Mouse (Mus musculus) heart, embryonic 15.5 days (tissue): ENCODE data around the gene Nptx2. TPM values are rescaled to one million over a fixed set of nuclear protein-coding genes. Genes with fewer than 3 reads are reported as not detected.

Experiments used
- ATAC-seq: fragments of 200-750 bp; cut with Nextera tagmentation; replicated peaks from 2 replicates; pipeline ENCODE4 v1.8.0; 2017; ENCODE audit warnings: low read depth, moderate TSS enrichment; ENCODE audit not compliant: insufficient number of reproducible peaks, insufficient read depth, low FRiP score
- H3K27ac ChIP-seq: fragments of 300-500 bp; sonication (generic); 2 replicates; pipeline ENCODE4 v1.5.1; 2015; ENCODE audit warnings: mild to moderate bottlenecking, inconsistent platforms
- H3K27me3 ChIP-seq: fragments of 300-500 bp; sonication (generic); 2 replicates; pipeline ENCODE4 v1.6.1; 2015; ENCODE audit warnings: inconsistent platforms
- H3K36me3 ChIP-seq: fragments of 300-500 bp; sonication (generic); 2 replicates; pipeline ENCODE4 v1.6.1; 2015; ENCODE audit warnings: mild to moderate bottlenecking, inconsistent platforms
- H3K4me1 ChIP-seq: fragments of 300-500 bp; sonication (generic); replicated peaks from 2 replicates; pipeline ENCODE4 v1.6.1; 2015; ENCODE audit warnings: inconsistent platforms
- H3K4me2 ChIP-seq: fragments of 300-500 bp; sonication (generic); 2 replicates; pipeline ENCODE4 v1.6.1; 2015; ENCODE audit warnings: inconsistent platforms, mild to moderate bottlenecking, moderate library complexity
- H3K4me3 ChIP-seq: fragments of 300-500 bp; sonication (generic); 2 replicates; pipeline ENCODE4 v1.5.1; 2015; ENCODE audit warnings: mild to moderate bottlenecking, inconsistent platforms
- H3K9ac ChIP-seq: fragments of 300-500 bp; sonication (generic); 2 replicates; pipeline ENCODE4 v1.6.1; 2015; ENCODE audit warnings: mild to moderate bottlenecking, inconsistent platforms
- H3K9me3 ChIP-seq: fragments of 300-500 bp; sonication (generic); replicated peaks from 2 replicates; pipeline ENCODE4 v1.6.1; 2016; ENCODE audit warnings: inconsistent platforms
- WGBS: fragments of 180-500 bp; shearing (Covaris S2); methylation state at CpG from one replicate; pipeline ENCODE4 v1.1.7; 2015; ENCODE audit warnings: mixed read lengths; 5-methylcytosine and 5-hydroxymethylcytosine counted together
- polyA plus RNA-seq: library from polyadenylated mRNA; unstranded; fragments of >200 nt; fragmentation: Nextera tagmentation; extraction: Ambion mirVana; gene quantifications from 2 replicates; pipeline ENCODE4 v1.2.1, GENCODE M21; 2015

Nptx2 gene
- polyA plus RNA-seq, 1 experiment from 2014 or later: 0.06 TPM

GRCm38 (mm10) chr5:144529123-144529522 lies 16.6 kb upstream of the Nptx2 start:
- no peaks in the 10 kb centered on the region for H3K27me3 ChIP-seq
- H3K27ac ChIP-seq: no peak overlapping the region
- H3K9ac ChIP-seq: no peak overlapping the region
- no peaks in the 10 kb centered on the region for H3K9me3 ChIP-seq
- no peaks in the 10 kb centered on the region for H3K36me3 ChIP-seq
- WGBS: 93% methylated on average over 11 of the region's 11 CpGs
- no peak overlapping the region for H3K4me2 ChIP-seq
- no peaks in the 10 kb centered on the region for H3K4me1 ChIP-seq
- no peak overlapping the region for H3K4me3 ChIP-seq
- ATAC-seq: no peak

DNA sequence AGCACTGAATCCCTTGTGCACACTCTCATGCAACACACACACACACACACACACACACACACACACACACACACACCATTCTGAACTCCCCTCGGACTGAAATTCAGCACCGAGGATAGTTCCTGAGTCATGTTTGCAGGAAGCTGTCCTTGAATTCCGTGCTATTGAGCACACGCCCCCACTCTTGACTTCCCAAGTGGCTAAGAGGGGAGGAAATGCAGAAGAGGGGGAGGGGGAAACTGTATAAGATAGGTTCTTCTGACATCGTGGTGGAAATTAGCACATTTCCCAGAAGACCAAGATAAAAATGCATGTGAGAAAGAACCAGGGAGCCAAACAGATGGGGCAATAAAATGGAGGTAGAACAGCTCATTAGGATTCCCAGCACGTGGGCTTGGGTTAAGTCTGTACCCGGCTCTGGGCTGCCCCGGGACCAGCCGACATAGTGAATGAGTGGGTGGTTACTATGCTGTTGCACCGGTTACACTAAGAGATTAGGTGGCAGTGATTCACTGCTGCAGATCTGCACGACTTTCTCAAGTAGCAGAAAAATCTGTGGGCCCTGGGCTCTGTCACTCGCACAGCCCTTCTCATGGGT lies 2.9 kb upstream of the Nptx2 start:
- ATAC-seq: no peak
- H3K4me2 ChIP-seq: no peak overlapping the region
- H3K4me3 ChIP-seq: no peak overlapping the region
- no peaks in the 10 kb centered on the region for H3K9me3 ChIP-seq
- H3K27ac ChIP-seq: no peak overlapping the region
- H3K27me3 ChIP-seq: peaks cover 54% of the 10 kb centered on the region
- no peak overlapping the region for H3K9ac ChIP-seq
- H3K4me1 ChIP-seq: peaks cover 12% of the 10 kb centered on the region
- no peaks in the 10 kb centered on the region for H3K36me3 ChIP-seq
- WGBS: 16% methylated on average over 12 of the region's 12 CpGs

DNA sequence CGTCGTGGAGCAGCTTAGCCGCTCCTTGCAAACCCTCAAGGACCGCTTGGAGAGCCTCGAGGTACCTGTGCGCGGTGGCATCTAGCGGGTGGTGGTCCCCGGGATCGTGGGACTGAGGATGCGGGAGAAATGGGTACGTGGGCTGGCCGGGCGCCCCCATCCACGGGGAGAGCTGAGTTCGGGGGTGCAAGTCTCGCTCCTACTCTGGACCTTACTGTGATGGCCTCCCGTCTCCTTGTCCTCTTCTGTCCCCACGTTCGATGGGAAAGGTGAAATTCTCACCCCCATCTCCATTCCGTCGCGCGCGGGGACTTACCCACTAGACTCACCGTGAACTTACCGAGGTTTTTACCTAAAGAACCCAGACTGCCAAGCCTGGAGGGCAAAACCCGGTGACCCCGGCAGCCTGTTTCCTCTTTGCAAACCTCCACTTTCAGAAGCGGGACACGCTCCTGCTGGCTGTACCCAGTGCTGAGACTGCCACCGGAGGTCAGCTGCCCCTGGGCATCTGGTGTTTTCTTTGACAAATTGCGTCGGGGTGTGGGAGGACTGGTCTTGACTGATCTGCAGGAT lies 807 bp downstream of the Nptx2 start:
- 4% methylated on average over 34 of the region's 34 CpGs for WGBS
- Histone ChIP-seq H3K4me3 (peak overlapping the region; percentile 42), H3K36me3 (no peaks in the 10 kb centered on the region), H3K4me2 (peak overlapping the region; percentile 66), H3K27ac (no peak overlapping the region), H3K9ac (no peak overlapping the region), H3K27me3 (peaks cover 89% of the 10 kb centered on the region), H3K9me3 (no peaks in the 10 kb centered on the region), H3K4me1 (peaks cover 15% of the 10 kb centered on the region)
- no peak for ATAC-seq

GRCm38 (mm10) chr5:144547333-144547878 lies 1.7 kb downstream of the Nptx2 start:
- Histone ChIP-seq H3K4me2 (no peak overlapping the region), H3K4me1 (peaks cover 15% of the 10 kb centered on the region), H3K27me3 (peaks cover 86% of the 10 kb centered on the region), H3K36me3 (no peaks in the 10 kb centered on the region), H3K27ac (no peak overlapping the region), H3K4me3 (peak overlapping the region; percentile 19; the same call in 1 of the 2 replicates), H3K9ac (no peak overlapping the region), H3K9me3 (no peaks in the 10 kb centered on the region)
- no peak for ATAC-seq
- 17% methylated on average over 9 of the region's 9 CpGs for WGBS

- Histone ChIP-seq H3K9ac (no peak overlapping the region), H3K4me3 (peak overlapping the region; percentile 19; the same call in 1 of the 2 replicates), H3K4me1 (peaks cover 15% of the 10 kb centered on the region), H3K36me3 (no peaks in the 10 kb centered on the region), H3K9me3 (no peaks in the 10 kb centered on the region), H3K27ac (no peak overlapping the region), H3K4me2 (peak overlapping the region; percentile 41), H3K27me3 (peaks cover 79% of the 10 kb centered on the region)
- 8% methylated on average over 21 of the region's 21 CpGs for WGBS
- ATAC-seq: no peak
Measured at GRCm38 (mm10) chr5:144548079-144548631, 2.5 kb downstream of the Nptx2 start.

DNA sequence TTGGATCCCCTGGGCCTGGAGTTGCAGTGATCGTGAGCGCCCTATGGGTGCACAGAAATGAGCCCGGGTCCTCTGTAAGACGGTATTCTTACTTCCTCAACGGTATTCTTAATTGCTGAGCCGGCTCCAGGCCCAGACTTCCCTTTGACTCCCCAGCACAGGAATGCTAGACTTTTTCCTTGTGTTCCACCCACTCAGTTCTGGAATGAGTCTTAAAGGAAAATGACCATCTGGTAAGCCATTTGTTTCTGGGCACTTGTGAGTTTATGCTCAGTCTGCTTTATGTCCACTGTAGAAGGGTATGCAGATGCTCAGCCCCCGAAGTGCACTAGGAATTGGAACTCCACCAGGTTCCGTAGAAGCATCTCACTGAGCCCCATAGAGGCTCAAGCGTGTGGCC lies 4.3 kb downstream of the Nptx2 start:
- Histone ChIP-seq H3K9me3 (no peaks in the 10 kb centered on the region), H3K4me3 (no peak overlapping the region), H3K27ac (no peak overlapping the region), H3K4me2 (no peak overlapping the region), H3K9ac (no peak overlapping the region), H3K36me3 (no peaks in the 10 kb centered on the region), H3K4me1 (peaks cover 15% of the 10 kb centered on the region), H3K27me3 (peaks cover 63% of the 10 kb centered on the region)
- no peak for ATAC-seq
- WGBS: 71% methylated on average over 9 of the region's 9 CpGs

DNA sequence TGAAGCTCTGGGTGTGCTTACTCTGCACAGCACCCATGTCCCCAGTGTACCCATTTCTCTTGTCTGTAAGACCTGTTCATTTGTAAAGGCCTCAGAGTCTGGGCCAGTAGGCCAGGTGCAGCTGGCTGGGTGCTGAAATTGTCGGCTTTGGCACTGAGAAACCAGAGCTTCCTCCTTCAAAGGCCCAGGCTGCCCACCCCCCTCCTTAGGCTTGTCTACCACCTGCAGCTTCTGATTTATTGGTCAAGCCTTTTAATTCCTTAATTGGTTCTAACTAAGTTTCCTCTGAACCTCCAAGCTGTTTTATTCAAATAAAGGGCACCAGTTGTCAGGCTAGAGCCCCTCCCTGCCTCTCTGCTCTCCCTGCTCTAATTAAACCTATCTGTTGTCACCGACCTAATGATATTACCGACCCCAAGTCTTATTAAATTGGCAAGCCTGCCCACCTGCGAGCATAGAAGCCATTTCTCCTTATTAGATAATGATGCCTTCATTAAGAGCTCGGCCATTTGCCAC lies 5.0 kb downstream of the Nptx2 start:
- Histone ChIP-seq H3K4me2 (no peak overlapping the region), H3K4me1 (peaks cover 10% of the 10 kb centered on the region), H3K27me3 (peaks cover 56% of the 10 kb centered on the region), H3K36me3 (no peaks in the 10 kb centered on the region), H3K9ac (no peak overlapping the region), H3K9me3 (no peaks in the 10 kb centered on the region), H3K4me3 (no peak overlapping the region), H3K27ac (no peak overlapping the region)
- no peak for ATAC-seq
- 61% methylated on average over 5 of the region's 5 CpGs for WGBS

DNA sequence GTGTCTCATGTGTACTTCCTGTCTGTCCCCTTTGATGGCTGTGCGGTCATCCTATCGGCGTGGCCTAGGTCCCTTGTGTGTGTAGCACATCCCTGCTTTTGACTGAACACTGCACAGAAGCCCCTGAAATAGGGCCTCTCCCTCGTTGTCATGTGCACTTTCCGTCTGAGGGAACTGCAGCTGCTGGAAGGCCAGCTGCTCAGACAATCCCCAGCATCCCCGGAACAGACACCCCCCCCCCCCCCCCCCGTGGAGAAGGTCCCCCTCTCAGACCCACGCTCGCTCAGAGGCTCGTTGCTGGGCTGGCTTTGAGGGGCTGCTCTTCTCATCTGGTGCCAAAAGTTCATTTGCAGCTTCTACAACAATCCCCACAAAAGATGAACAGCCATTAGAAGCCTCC lies 11.0 kb downstream of the Nptx2 start:
- Histone ChIP-seq H3K27ac (no peak overlapping the region), H3K9me3 (no peaks in the 10 kb centered on the region), H3K27me3 (no peaks in the 10 kb centered on the region), H3K36me3 (no peaks in the 10 kb centered on the region), H3K4me1 (no peaks in the 10 kb centered on the region), H3K4me3 (no peak overlapping the region), H3K4me2 (no peak overlapping the region), H3K9ac (no peak overlapping the region)
- ATAC-seq: no peak
- 43% methylated on average over 10 of the region's 10 CpGs for WGBS

- H3K36me3 ChIP-seq: no peaks in the 10 kb centered on the region
- 57% methylated on average over 8 of the region's 8 CpGs for WGBS
- H3K9ac ChIP-seq: no peak overlapping the region
- no peak overlapping the region for H3K4me2 ChIP-seq
- H3K4me3 ChIP-seq: no peak overlapping the region
- H3K27me3 ChIP-seq: no peaks in the 10 kb centered on the region
- no peak for ATAC-seq
- H3K27ac ChIP-seq: no peak overlapping the region
- H3K9me3 ChIP-seq: no peaks in the 10 kb centered on the region
- H3K4me1 ChIP-seq: no peaks in the 10 kb centered on the region
Measured at GRCm38 (mm10) chr5:144557363-144557762, 11.7 kb downstream of the Nptx2 start.

DNA sequence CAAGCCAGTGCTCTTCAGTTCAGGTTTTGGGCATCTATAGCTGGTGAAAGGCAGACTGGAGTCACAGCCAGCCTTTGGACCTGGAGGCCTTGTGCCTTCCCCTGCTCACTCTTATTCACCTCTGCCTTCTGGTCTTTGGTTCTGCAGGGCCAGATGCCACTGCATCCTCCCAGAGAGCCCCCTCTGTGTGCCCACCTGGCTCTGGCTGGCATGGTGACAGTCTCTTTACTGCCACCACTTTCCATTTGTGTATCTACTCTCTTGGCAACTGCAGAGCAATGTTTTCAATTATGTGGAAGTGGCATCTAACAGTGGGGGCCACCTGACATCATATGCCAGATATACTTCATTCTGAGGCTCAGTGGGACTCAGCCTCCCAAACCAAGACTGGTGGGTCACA lies 12.8 kb downstream of the Nptx2 start:
- H3K36me3 ChIP-seq: no peaks in the 10 kb centered on the region
- no peak overlapping the region for H3K9ac ChIP-seq
- no peaks in the 10 kb centered on the region for H3K4me1 ChIP-seq
- no peak overlapping the region for H3K27ac ChIP-seq
- no peaks in the 10 kb centered on the region for H3K9me3 ChIP-seq
- no peaks in the 10 kb centered on the region for H3K27me3 ChIP-seq
- ATAC-seq: no peak
- no peak overlapping the region for H3K4me2 ChIP-seq
- H3K4me3 ChIP-seq: no peak overlapping the region

GRCm38 (mm10) chr5:144565739-144566138 lies 20.0 kb downstream of the Nptx2 start:
- H3K4me3 ChIP-seq: no peak overlapping the region
- no peak overlapping the region for H3K27ac ChIP-seq
- no peak overlapping the region for H3K9ac ChIP-seq
- no peaks in the 10 kb centered on the region for H3K27me3 ChIP-seq
- no peak overlapping the region for H3K4me2 ChIP-seq
- ATAC-seq: no peak
- H3K9me3 ChIP-seq: no peaks in the 10 kb centered on the region
- 83% methylated on average over 4 of the region's 4 CpGs for WGBS
- H3K4me1 ChIP-seq: no peaks in the 10 kb centered on the region
- H3K36me3 ChIP-seq: no peaks in the 10 kb centered on the region
